Mouse (Mus musculus) embryonic stem cell, embryonic (primary cell): Measurements from ENCODE around the gene Rnaset2a.
"Not testable (repeated sequence)": the region's sequence is repeated elsewhere in the genome, so short reads cannot be mapped to it uniquely, and the experiment has no call there.

Experiments used
- CTCF ChIA-PET, 4 experiments: fragments of 300-600 bp in 2 of 4; fragments of 350-600 bp in 2 of 4; sonication (Branson Sonifier 250); formaldehyde crosslinking; loops; one replicate each; lab custom pipeline; 2022; ENCODE audit warnings: inconsistent platforms in 2 of 4; lab: Charles Lee
- POLR2A ChIA-PET, 4 experiments: fragments of 300-600 bp in 2 of 4; fragments of 350-600 bp in 2 of 4; sonication (Branson Sonifier 250); formaldehyde crosslinking; loops; one replicate each; lab custom pipeline; 2022; ENCODE audit warnings: antibody characterized with exemption in 4 of 4, inconsistent platforms in 1 of 4; lab: Charles Lee

The Rnaset2a gene

GRCm38 (mm10) chr17:8146931-8147330, 966 bp downstream of the Rnaset2a start:
- ChIA-PET POLR2A (interaction anchor here in 1 of 4 experiments (0.6 kb wide), 1 partner anchor 1168 kb away, joined by 3 read pairs; the partner anchor contains the start of gene Gm49721), CTCF (interaction anchor here in 1 of 4 experiments (0.7 kb wide), 1 partner anchor 972 kb away, joined by 4 read pairs; no protein-coding TSS in a partner anchor)

- POLR2A ChIA-PET: interaction anchor here in 1 of 4 experiments (0.6 kb wide), 1 partner anchor 1162 kb away, joined by 3 read pairs; no protein-coding TSS in a partner anchor
These were observed 3.9 kb downstream of the Rnaset2a start for GRCm38 (mm10) chr17:8143802-8144673.

GRCm38 (mm10) chr17:8140210-8140609, 7.7 kb downstream of the Rnaset2a start:
- CTCF ChIA-PET: not testable (repeated sequence)
- POLR2A ChIA-PET: interaction anchor here in 1 of 4 experiments (0.6 kb wide), 1 partner anchor 209 kb away, joined by 3 read pairs; no protein-coding TSS in a partner anchor

More at GRCm38 (mm10) chr17:8143802-8144673, 3.9 kb downstream of the Rnaset2a start:
- CTCF ChIA-PET: not testable (repeated sequence)

- POLR2A ChIA-PET, CTCF ChIA-PET: not testable (repeated sequence)
These were observed 9.8 kb downstream of the Rnaset2a start for GRCm38 (mm10) chr17:8138116-8138515.

GRCm38 (mm10) chr17:8130849-8131248, 17.0 kb downstream of the Rnaset2a start:
- CTCF ChIA-PET, POLR2A ChIA-PET: not testable (repeated sequence)

GRCm38 (mm10) chr17:8129578-8129977, 18.3 kb downstream of the Rnaset2a start:
- POLR2A ChIA-PET, CTCF ChIA-PET: not testable (repeated sequence)

GRCm38 (mm10) chr17:8128326-8128993, 19.4 kb downstream of the Rnaset2a start:
- POLR2A ChIA-PET, CTCF ChIA-PET: not testable (repeated sequence)

GRCm38 (mm10) chr17:8124586-8124985, 23.3 kb downstream of the Rnaset2a start:
- POLR2A ChIA-PET, CTCF ChIA-PET: not testable (repeated sequence)

GRCm38 (mm10) chr17:8122974-8123373, 24.9 kb downstream of the Rnaset2a start:
- CTCF ChIA-PET, POLR2A ChIA-PET: not testable (repeated sequence)

GRCm38 (mm10) chr17:8116928-8117327, 31.0 kb downstream of the Rnaset2a start:
- POLR2A ChIA-PET, CTCF ChIA-PET: not testable (repeated sequence)

- CTCF ChIA-PET, POLR2A ChIA-PET: not testable (repeated sequence)
These were observed 31.5 kb downstream of the Rnaset2a start for GRCm38 (mm10) chr17:8116378-8116777.

- POLR2A ChIA-PET: not testable (repeated sequence)
These were observed 35.7 kb downstream of the Rnaset2a start for GRCm38 (mm10) chr17:8112199-8112598.

GRCm38 (mm10) chr17:8101297-8101609, 46.6 kb downstream of the Rnaset2a start:
- CTCF ChIA-PET, POLR2A ChIA-PET: not testable (repeated sequence)

More at GRCm38 (mm10) chr17:8112199-8112598, 35.7 kb downstream of the Rnaset2a start:
- CTCF ChIA-PET: not testable (repeated sequence)

GRCm38 (mm10) chr17:8100405-8101296, 47.2 kb downstream of the Rnaset2a start:
- POLR2A ChIA-PET, CTCF ChIA-PET: not testable (repeated sequence)

GRCm38 (mm10) chr17:8096199-8096598, 51.7 kb downstream of the Rnaset2a start:
- POLR2A ChIA-PET: not testable (repeated sequence)

GRCm38 (mm10) chr17:8095653-8096052, 52.2 kb downstream of the Rnaset2a start:
- POLR2A ChIA-PET, CTCF ChIA-PET: not testable (repeated sequence)

More at GRCm38 (mm10) chr17:8096199-8096598, 51.7 kb downstream of the Rnaset2a start:
- CTCF ChIA-PET: not testable (repeated sequence)

GRCm38 (mm10) chr17:8092537-8093526, 55.1 kb downstream of the Rnaset2a start:
- POLR2A ChIA-PET, CTCF ChIA-PET: not testable (repeated sequence)

GRCm38 (mm10) chr17:8091320-8091719, 56.6 kb downstream of the Rnaset2a start:
- CTCF ChIA-PET, POLR2A ChIA-PET: not testable (repeated sequence)
